Mouse (Mus musculus): ENCODE measurements around the gene Thbd. TPM values are rescaled to one million over a fixed set of nuclear protein-coding genes. Genes with fewer than 3 reads are reported as not detected.

Gene Thbd
- polyA plus RNA-seq, 1 experiment, result 39.1 TPM

GRCm38 (mm10) chr2:148378817-148379342, 29.1 kb downstream of the Thbd start:
- Histone ChIP-seq H3K27ac (ENCODE audit: insufficient read depth, low read length) (no peak overlapping the region), H3K4me3 (ENCODE audit: extremely low read depth, insufficient read depth, insufficient read length) (no peak overlapping the region), H3K27me3 (ENCODE audit: control insufficient read depth, insufficient read depth, low read length) (no peaks in the 10 kb centered on the region), H3K4me1 (ENCODE audit: control insufficient read depth, insufficient read depth, insufficient read length) (peaks cover 2% of the 10 kb centered on the region; the same call in 1 of the 2 replicates), H3K36me3 (ENCODE audit: control insufficient read depth, insufficient read depth, low read length) (no peaks in the 10 kb centered on the region)
- WGBS, result 79% methylated on average over 1 of the region's 1 CpGs
- TF ChIP-seq POLR2A (IDR thresholded peaks at IDR 0.05; ENCODE audit: low read depth, low read length) (no peak), CTCF (IDR thresholded peaks at IDR 0.05; ENCODE audit: extremely low read depth, insufficient read depth, insufficient read length, insufficient replicate concordance) (no peak)
- DNase-seq (ENCODE audit: low read depth in 1 of 2, low spot score in 2 of 2), result no peak

GRCm38 (mm10) chr2:148375326-148376150, 32.5 kb downstream of the Thbd start:
- no peaks in the 10 kb centered on the region for H3K36me3 ChIP-seq (ENCODE audit: control insufficient read depth, insufficient read depth, low read length)
- no peak overlapping the region for H3K4me3 ChIP-seq (ENCODE audit: extremely low read depth, insufficient read depth, insufficient read length)
- H3K4me1 ChIP-seq (ENCODE audit: control insufficient read depth, insufficient read depth, insufficient read length), result peaks cover 2% of the 10 kb centered on the region; the same call in 1 of the 2 replicates
- peak; percentile 65; the same call in 1 of the 2 replicates for TF ChIP-seq CTCF (IDR thresholded peaks at IDR 0.05; ENCODE audit: extremely low read depth, insufficient read depth, insufficient read length, insufficient replicate concordance)
- no peak for TF ChIP-seq POLR2A (IDR thresholded peaks at IDR 0.05; ENCODE audit: low read depth, low read length)
- H3K27me3 ChIP-seq (ENCODE audit: control insufficient read depth, insufficient read depth, low read length), result no peaks in the 10 kb centered on the region
- 28% methylated on average over 10 of the region's 10 CpGs for WGBS
- peak; percentile 21 to 68 for DNase-seq (ENCODE audit: low read depth in 1 of 2, low spot score in 2 of 2)
- no peak overlapping the region for H3K27ac ChIP-seq (ENCODE audit: insufficient read depth, low read length)

GRCm38 (mm10) chr2:148373602-148374071, 34.4 kb downstream of the Thbd start:
- Histone ChIP-seq H3K4me1 (ENCODE audit: control insufficient read depth, insufficient read depth, insufficient read length) (peaks cover 2% of the 10 kb centered on the region; the same call in 1 of the 2 replicates), H3K36me3 (ENCODE audit: control insufficient read depth, insufficient read depth, low read length) (no peaks in the 10 kb centered on the region), H3K4me3 (ENCODE audit: extremely low read depth, insufficient read depth, insufficient read length) (no peak overlapping the region), H3K27me3 (ENCODE audit: control insufficient read depth, insufficient read depth, low read length) (no peaks in the 10 kb centered on the region), H3K27ac (ENCODE audit: insufficient read depth, low read length) (no peak overlapping the region)
- 78% methylated on average over 2 of the region's 2 CpGs for WGBS
- TF ChIP-seq CTCF (IDR thresholded peaks at IDR 0.05; ENCODE audit: extremely low read depth, insufficient read depth, insufficient read length, insufficient replicate concordance) (no peak), POLR2A (IDR thresholded peaks at IDR 0.05; ENCODE audit: low read depth, low read length) (no peak)
- DNase-seq (ENCODE audit: low read depth in 1 of 2, low spot score in 2 of 2), result no peak

- H3K27me3 ChIP-seq (ENCODE audit: control insufficient read depth, insufficient read depth, low read length), result no peaks in the 10 kb centered on the region
- 80% methylated on average over 4 of the region's 4 CpGs for WGBS
- no peak for DNase-seq (ENCODE audit: low read depth in 1 of 2, low spot score in 2 of 2)
- peaks cover 2% of the 10 kb centered on the region; the same call in 1 of the 2 replicates for H3K4me1 ChIP-seq (ENCODE audit: control insufficient read depth, insufficient read depth, insufficient read length)
- no peak overlapping the region for H3K4me3 ChIP-seq (ENCODE audit: extremely low read depth, insufficient read depth, insufficient read length)
- TF ChIP-seq CTCF (IDR thresholded peaks at IDR 0.05; ENCODE audit: extremely low read depth, insufficient read depth, insufficient read length, insufficient replicate concordance) (no peak), POLR2A (IDR thresholded peaks at IDR 0.05; ENCODE audit: low read depth, low read length) (no peak)
- H3K36me3 ChIP-seq (ENCODE audit: control insufficient read depth, insufficient read depth, low read length), result no peaks in the 10 kb centered on the region
- no peak overlapping the region for H3K27ac ChIP-seq (ENCODE audit: insufficient read depth, low read length)
Measured at GRCm38 (mm10) chr2:148371743-148372630, 36.0 kb downstream of the Thbd start.

GRCm38 (mm10) chr2:148365227-148365626, 42.8 kb downstream of the Thbd start:
- whole genome bisulfite sequencing, result 39% methylated on average over 1 of the region's 1 CpGs
- DNase-seq (ENCODE audit: low read depth in 1 of 2, low spot score in 2 of 2), result no peak
- Histone ChIP-seq H3K4me3 (ENCODE audit: extremely low read depth, insufficient read depth, insufficient read length) (no peak overlapping the region), H3K36me3 (ENCODE audit: control insufficient read depth, insufficient read depth, low read length) (no peaks in the 10 kb centered on the region), H3K4me1 (ENCODE audit: control insufficient read depth, insufficient read depth, insufficient read length) (no peaks in the 10 kb centered on the region), H3K27ac (ENCODE audit: insufficient read depth, low read length) (no peak overlapping the region), H3K27me3 (ENCODE audit: control insufficient read depth, insufficient read depth, low read length) (no peaks in the 10 kb centered on the region)
- TF ChIP-seq POLR2A (IDR thresholded peaks at IDR 0.05; ENCODE audit: low read depth, low read length), result no peak
- no peak for TF ChIP-seq CTCF (IDR thresholded peaks at IDR 0.05; ENCODE audit: extremely low read depth, insufficient read depth, insufficient read length, insufficient replicate concordance)

- H3K36me3 ChIP-seq (ENCODE audit: control insufficient read depth, insufficient read depth, low read length), result no peaks in the 10 kb centered on the region
- 93% methylated on average over 3 of the region's 3 CpGs for WGBS
- H3K4me3 ChIP-seq (ENCODE audit: extremely low read depth, insufficient read depth, insufficient read length), result no peak overlapping the region
- TF ChIP-seq POLR2A (IDR thresholded peaks at IDR 0.05; ENCODE audit: low read depth, low read length) (no peak), CTCF (IDR thresholded peaks at IDR 0.05; ENCODE audit: extremely low read depth, insufficient read depth, insufficient read length, insufficient replicate concordance) (no peak)
- H3K27me3 ChIP-seq (ENCODE audit: control insufficient read depth, insufficient read depth, low read length), result no peaks in the 10 kb centered on the region
- no peaks in the 10 kb centered on the region for H3K4me1 ChIP-seq (ENCODE audit: control insufficient read depth, insufficient read depth, insufficient read length)
- no peak for DNase-seq (ENCODE audit: low read depth in 1 of 2, low spot score in 2 of 2)
- no peak overlapping the region for H3K27ac ChIP-seq (ENCODE audit: insufficient read depth, low read length)
Measured at GRCm38 (mm10) chr2:148364536-148364935, 43.5 kb downstream of the Thbd start.

All from spleen, adult 2 months (tissue).